14 mouse cellular contexts compared by ENCODE assay signal in genomic region chr6:94676300-94676699, GRCm38 (mm10). TPM values are rescaled to one million over a fixed set of nuclear protein-coding genes. Genes with fewer than 3 reads are reported as not detected.
DNase-seq lines count a peak whose midpoint lies in the region; ATAC-seq lines count a peak whose summit lies in the region.
"Had no signal": no experiment of that assay in that cellular context is flagged by ENCODE, and none has a peak within 500 bp of the region (broad histone marks: within the 10 kb centered on the region; RNA-seq: fewer than 3 reads in every experiment).

No protein-coding gene starts in this region.

- H3K27me3 ChIP-seq in heart, embryonic 16.5 days (ENCODE audit: control insufficient read depth, insufficient read depth, low read length) = no peaks in the 10 kb centered on the region
- no peaks in the 10 kb centered on the region for H3K27me3 ChIP-seq in midbrain, embryonic 13.5 days
- no peaks in the 10 kb centered on the region for H3K27me3 ChIP-seq in midbrain, embryonic 16.5 days (ENCODE audit: control insufficient read depth, insufficient read depth, low read depth, low read length)
- no peaks in the 10 kb centered on the region for H3K27me3 ChIP-seq in intestine, embryonic 16.5 days (replicated peaks; ENCODE audit: control insufficient read depth, insufficient read depth, low read length)
- H3K27me3 ChIP-seq in stomach, embryonic 15.5 days (replicated peaks) = no peaks in the 10 kb centered on the region
- H3K27me3 ChIP-seq: CH12.LX; embryonic facial prominence, embryonic 12.5 days; hindbrain, embryonic 12.5 days had no signal

- no peaks in the 10 kb centered on the region for H3K36me3 ChIP-seq in heart, embryonic 16.5 days (ENCODE audit: control insufficient read depth, insufficient read depth)
- no peaks in the 10 kb centered on the region for H3K36me3 ChIP-seq in midbrain, embryonic 13.5 days
- no peaks in the 10 kb centered on the region for H3K36me3 ChIP-seq in midbrain, embryonic 16.5 days (ENCODE audit: control insufficient read depth, insufficient read depth, low read length)
- H3K36me3 ChIP-seq in intestine, embryonic 16.5 days (ENCODE audit: control insufficient read depth, insufficient read depth, low read length) = no peaks in the 10 kb centered on the region
- no peaks in the 10 kb centered on the region for H3K36me3 ChIP-seq in stomach, embryonic 15.5 days
- H3K36me3 ChIP-seq: embryonic facial prominence, embryonic 12.5 days; hindbrain, embryonic 12.5 days had no signal

- WGBS in heart, embryonic 16.5 days = 31% methylated on average over 7 of the region's 7 CpGs
- 34% methylated on average over 7 of the region's 7 CpGs for WGBS in midbrain, embryonic 13.5 days
- WGBS in midbrain, embryonic 16.5 days = 25% methylated on average over 7 of the region's 7 CpGs
- 40% methylated on average over 7 of the region's 7 CpGs for WGBS in intestine, embryonic 16.5 days
- WGBS in stomach, embryonic 15.5 days = 33% methylated on average over 7 of the region's 7 CpGs

- no peak overlapping the region for H3K4me3 ChIP-seq in heart, embryonic 16.5 days (ENCODE audit: low read length)
- no peak overlapping the region for H3K4me3 ChIP-seq in midbrain, embryonic 13.5 days (replicated peaks)
- H3K4me3 ChIP-seq in midbrain, embryonic 16.5 days (ENCODE audit: low read depth, low read length) = no peak overlapping the region
- H3K4me3 ChIP-seq in intestine, embryonic 16.5 days (ENCODE audit: low read length) = peak overlapping the region; percentile 11; the same call in 1 of the 2 replicates
- H3K4me3 ChIP-seq in stomach, embryonic 15.5 days (replicated peaks) = peak overlapping the region; percentile 5; the same call in 1 of the 2 replicates
- H3K4me3 ChIP-seq: embryonic facial prominence, embryonic 12.5 days; hindbrain, embryonic 12.5 days had no signal

- H3K9ac ChIP-seq in heart, embryonic 16.5 days (ENCODE audit: low read length) = no peak overlapping the region
- H3K9ac ChIP-seq in midbrain, embryonic 13.5 days (replicated peaks) = no peak overlapping the region
- no peak overlapping the region for H3K9ac ChIP-seq in midbrain, embryonic 16.5 days (ENCODE audit: low read depth, low read length)
- no peak overlapping the region for H3K9ac ChIP-seq in intestine, embryonic 16.5 days (ENCODE audit: low read depth, low read length)
- no peak overlapping the region for H3K9ac ChIP-seq in stomach, embryonic 15.5 days
- H3K9ac ChIP-seq: embryonic facial prominence, embryonic 12.5 days; forebrain, postnatal 0 days; hindbrain, embryonic 12.5 days had no signal

- H3K4me2 ChIP-seq in heart, embryonic 16.5 days (ENCODE audit: low read depth, low read length) = 0 out of 2 replicates have a peak overlapping the region, but pooled peaks have one; percentile 27
- H3K4me2 ChIP-seq in midbrain, embryonic 13.5 days (replicated peaks) = no peak overlapping the region
- H3K4me2 ChIP-seq in midbrain, embryonic 16.5 days (ENCODE audit: low read length) = no peak overlapping the region
- peak overlapping the region; percentile 36 for H3K4me2 ChIP-seq in intestine, embryonic 16.5 days (ENCODE audit: low read depth, low read length)
- H3K4me2 ChIP-seq in stomach, embryonic 15.5 days = peak overlapping the region; percentile 43
- H3K4me2 ChIP-seq: embryonic facial prominence, embryonic 12.5 days; hindbrain, embryonic 12.5 days had no signal

- H3K4me1 ChIP-seq in heart, embryonic 16.5 days (ENCODE audit: control insufficient read depth, insufficient read depth, low read length) = peaks cover 35% of the 10 kb centered on the region
- H3K4me1 ChIP-seq in midbrain, embryonic 13.5 days (replicated peaks) = peaks cover 66% of the 10 kb centered on the region
- H3K4me1 ChIP-seq in midbrain, embryonic 16.5 days (ENCODE audit: control insufficient read depth, insufficient read depth, low read length) = peaks cover 23% of the 10 kb centered on the region
- H3K4me1 ChIP-seq in intestine, embryonic 16.5 days (ENCODE audit: control insufficient read depth, insufficient read depth, low read length) = peaks cover 72% of the 10 kb centered on the region
- peaks cover 66% of the 10 kb centered on the region for H3K4me1 ChIP-seq in stomach, embryonic 15.5 days

- no peaks in the 10 kb centered on the region for H3K9me3 ChIP-seq in heart, embryonic 16.5 days (replicated peaks; ENCODE audit: control insufficient read depth, low read length)
- no peaks in the 10 kb centered on the region for H3K9me3 ChIP-seq in midbrain, embryonic 13.5 days
- H3K9me3 ChIP-seq in midbrain, embryonic 16.5 days (replicated peaks; ENCODE audit: control insufficient read depth, low read length, poor library complexity, severe bottlenecking) = no peaks in the 10 kb centered on the region
- H3K9me3 ChIP-seq in intestine, embryonic 16.5 days (ENCODE audit: control insufficient read depth, low read length) = no peaks in the 10 kb centered on the region
- no peaks in the 10 kb centered on the region for H3K9me3 ChIP-seq in stomach, embryonic 15.5 days
- H3K9me3 ChIP-seq: embryonic facial prominence, embryonic 12.5 days; hindbrain, embryonic 12.5 days had no signal

- ATAC-seq in heart, embryonic 16.5 days (replicated peaks; ENCODE audit: extremely low read depth, insufficient read depth, low FRiP score) = no peak
- ATAC-seq in midbrain, embryonic 13.5 days = peak; percentile 46; the same call in 1 of the 2 replicates
- no peak for ATAC-seq in midbrain, embryonic 16.5 days
- peak; percentile 70 for ATAC-seq in intestine, embryonic 16.5 days
- no peak for ATAC-seq in stomach, embryonic 15.5 days (ENCODE audit: insufficient read depth, low FRiP score, low read depth)
- ATAC-seq: forebrain, postnatal 0 days had no signal

- H3K27ac ChIP-seq in heart, embryonic 16.5 days (ENCODE audit: low read length) = no peak overlapping the region
- no peak overlapping the region for H3K27ac ChIP-seq in midbrain, embryonic 13.5 days
- no peak overlapping the region for H3K27ac ChIP-seq in midbrain, embryonic 16.5 days (ENCODE audit: low read length)
- peak overlapping the region; percentile 67 for H3K27ac ChIP-seq in intestine, embryonic 16.5 days (ENCODE audit: low read length)
- peak overlapping the region; percentile 85 for H3K27ac ChIP-seq in stomach, embryonic 15.5 days
- H3K27ac ChIP-seq: embryonic facial prominence, embryonic 12.5 days; hindbrain, embryonic 12.5 days had no signal

- DNase-seq in heart, adult 9 months (ENCODE audit: low spot score in 2 of 2) = no peak
- no peak for DNase-seq in adrenal gland, adult 18-20 months (ENCODE audit: low spot score in 2 of 2)
- DNase-seq: adrenal gland, postnatal 10 days; cerebellum, postnatal 25 days; forebrain, postnatal 0 days; right cerebral cortex, postnatal 4 days had no signal

RNA-seq across cellular contexts. Expression of gene Lrig1, which starts 23.7 kb away (rescaled TPM):
- 7.7 and 8.9 TPM in 2 replicates for polyA plus RNA-seq in heart, embryonic 16.5 days (2015; fragmentation: Nextera tagmentation; extraction: Ambion mirVana)
- polyA plus RNA-seq in midbrain, embryonic 13.5 days (2015; fragmentation: Nextera tagmentation; extraction: Ambion mirVana) = 10.5 and 11.4 TPM in 2 replicates
- 8.6 and 14.2 TPM in 2 replicates for polyA plus RNA-seq in midbrain, embryonic 16.5 days (2015; fragmentation: Nextera tagmentation; extraction: Ambion mirVana)
- 11.8 and 14.7 TPM in 2 replicates for polyA plus RNA-seq in intestine, embryonic 16.5 days (2015; fragmentation: Nextera tagmentation; extraction: Ambion mirVana)
- polyA plus RNA-seq in stomach, embryonic 15.5 days (2015; fragmentation: Nextera tagmentation; extraction: Ambion mirVana) = 25.7 TPM in 2 replicates
- total RNA-seq in adrenal gland, adult 18-20 months (2021) = 10 to 100 TPM in 1 of 2 experiments, 1 to 10 TPM in 1; 9.6 to 14.1 TPM
- total RNA-seq: CH12.LX had no signal

Comparison
In these comparisons a context has a peak if more than half of its experiments do, and no peak if none do; other contexts are left out.
1. ATAC-seq: peak in midbrain, embryonic 13.5 days (single experiment) and intestine, embryonic 16.5 days (single experiment); none in heart, embryonic 16.5 days (single experiment), midbrain, embryonic 16.5 days (single experiment) and stomach, embryonic 15.5 days (single experiment).
2. H3K27ac ChIP-seq: peak in intestine, embryonic 16.5 days (single experiment) and stomach, embryonic 15.5 days (single experiment); none in heart, embryonic 16.5 days (single experiment), midbrain, embryonic 13.5 days (single experiment) and midbrain, embryonic 16.5 days (single experiment).
3. H3K4me2 ChIP-seq: peak in heart, embryonic 16.5 days (single experiment), intestine, embryonic 16.5 days (single experiment) and stomach, embryonic 15.5 days (single experiment); none in midbrain, embryonic 13.5 days (single experiment) and midbrain, embryonic 16.5 days (single experiment).
4. H3K4me3 ChIP-seq: peak in intestine, embryonic 16.5 days (single experiment) and stomach, embryonic 15.5 days (single experiment); none in heart, embryonic 16.5 days (single experiment), midbrain, embryonic 13.5 days (single experiment) and midbrain, embryonic 16.5 days (single experiment).